Mouse (Mus musculus): ENCODE measurements around the gene Ccdc122.

Ccdc122 gene

GRCm38 (mm10) chr14:77136936-77137335, 100.4 kb downstream of the Ccdc122 start:
- no peak for DNase-seq

GRCm38 (mm10) chr14:77141324-77142282, 105.0 kb downstream of the Ccdc122 start:
- peak in 1 of 2 experiments; percentile 65 for DNase-seq

DNA sequence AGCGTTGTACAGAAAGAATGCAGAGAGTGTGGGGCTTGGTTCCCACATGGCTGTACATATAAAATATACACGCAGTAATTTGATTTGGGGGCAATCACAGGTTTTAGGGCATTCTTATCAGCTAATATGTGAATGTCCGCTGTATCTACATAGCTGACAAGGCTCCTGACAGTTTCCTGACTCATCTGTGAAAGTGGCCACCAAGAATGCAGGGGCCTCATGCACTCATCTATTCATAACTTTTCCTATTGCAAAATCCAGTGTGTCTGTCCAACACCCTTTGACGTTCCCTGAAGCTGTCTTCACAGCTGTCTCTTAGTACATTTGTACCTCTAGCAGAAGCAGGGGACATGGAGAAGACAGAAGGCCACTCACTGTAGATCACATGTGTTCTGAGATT, 108.5 kb downstream of the Ccdc122 start:
- DNase-seq, result no peak

GRCm38 (mm10) chr14:77147635-77148034, 111.1 kb downstream of the Ccdc122 start:
- DNase-seq, result no peak

GRCm38 (mm10) chr14:77150556-77150955, 114.0 kb downstream of the Ccdc122 start:
- DNase-seq, result no peak

GRCm38 (mm10) chr14:77151431-77151830, 114.9 kb downstream of the Ccdc122 start:
- DNase-seq, result no peak

- DNase-seq, result no peak
Measured at GRCm38 (mm10) chr14:77156222-77156910, 119.8 kb downstream of the Ccdc122 start, which contains the start of gene Enox1. Gene Enox1, plus strand, starts transcription at chr14:77156763.

DNA sequence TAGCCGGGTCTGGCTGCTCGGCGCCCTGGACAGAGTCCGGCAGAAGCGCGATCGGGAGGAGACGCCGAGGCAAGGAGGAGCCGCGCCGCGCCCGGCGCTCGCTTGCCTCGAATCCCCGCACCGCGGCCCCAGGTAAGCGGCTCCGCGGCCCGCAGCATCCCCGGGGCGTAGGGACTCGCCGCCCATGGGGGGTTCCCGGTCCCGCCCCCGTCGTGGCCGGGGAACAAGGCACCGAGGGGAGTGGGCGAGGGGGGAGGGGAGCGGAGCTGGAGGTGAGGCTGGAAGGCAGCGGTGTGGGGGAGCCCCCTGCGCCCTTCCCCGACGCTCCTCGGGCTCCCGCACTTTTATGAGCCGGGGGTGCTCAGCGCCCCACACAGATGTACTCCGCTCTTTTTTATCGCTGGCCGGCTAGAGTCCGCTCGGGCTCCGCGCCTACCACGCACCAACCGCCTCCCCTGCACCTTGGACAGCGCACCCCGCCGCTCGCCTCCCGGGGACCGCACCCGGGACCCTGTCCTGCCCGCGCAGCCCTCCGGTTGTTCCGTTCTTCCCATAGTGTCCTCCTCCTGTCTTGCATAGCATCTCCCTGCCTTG, 120.4 kb downstream of the Ccdc122 start:
- no peak for DNase-seq

- DNase-seq, result no peak
Measured at GRCm38 (mm10) chr14:77157505-77157911, 120.9 kb downstream of the Ccdc122 start.

DNA sequence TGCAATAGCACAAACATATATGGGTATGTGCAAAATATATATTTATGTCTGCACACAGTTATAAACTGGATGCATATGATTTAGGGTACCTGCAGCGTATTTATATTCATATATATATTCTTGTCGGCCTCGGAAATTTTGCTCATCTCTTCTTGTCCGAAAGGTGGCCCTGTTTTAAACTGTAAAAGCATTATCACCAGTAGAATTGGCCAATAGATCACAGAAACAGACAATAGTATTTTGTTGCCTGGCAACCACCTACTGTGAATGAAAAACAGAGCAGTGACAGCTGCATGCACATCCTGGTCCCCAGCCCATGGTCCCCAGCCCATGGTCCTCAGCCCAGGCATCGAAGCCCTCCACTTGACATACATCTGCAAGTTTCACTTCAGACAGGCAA, 122.8 kb downstream of the Ccdc122 start:
- no peak for DNase-seq

Measured in spleen, adult 18-20 months (tissue).